16 mouse cellular contexts compared by ENCODE assay signal in genomic region chr4:131749802-131750201, GRCm38 (mm10).
DNase-seq lines count a peak whose midpoint lies in the region; TF ChIP-seq lines count a peak whose summit lies in the region.
"Had no signal": no experiment of that assay in that cellular context is flagged by ENCODE, and none has a peak within 500 bp of the region (broad histone marks: within the 10 kb centered on the region; RNA-seq: fewer than 3 reads in every experiment).

No protein-coding gene starts in this region.

- TF ChIP-seq CTCF in lung, adult 2 months (IDR thresholded peaks at IDR 0.05; ENCODE audit: insufficient read depth, low read length): no peak

- no peaks in the 10 kb centered on the region; the same call in 1 of the 2 replicates for H3K4me1 ChIP-seq in lung, adult 2 months (ENCODE audit: control insufficient read depth, insufficient read depth, low read length)
- H3K4me1 ChIP-seq: heart, embryonic 12.5 days had no signal

- H3K4me3 ChIP-seq in lung, adult 2 months (replicated peaks; ENCODE audit: extremely low read depth, low read depth, low read length): no peak overlapping the region
- H3K4me3 ChIP-seq: embryonic facial prominence, embryonic 13.5 days; forebrain, embryonic 12.5 days; heart, embryonic 12.5 days; hindbrain, embryonic 10.5 days had no signal

- no peak for TF ChIP-seq POLR2A in lung, adult 2 months (IDR thresholded peaks at IDR 0.05; ENCODE audit: borderline replicate concordance, extremely low read depth, low read depth, low read length)

- 79% methylated on average over 6 of the region's 6 CpGs for WGBS in lung, adult 2 months

- peak; percentile 27 for DNase-seq in lung, postnatal 10 days
- DNase-seq in lung, adult 2 months: no peak
- peak; percentile 2 for DNase-seq in 416B (ENCODE audit: low read depth)
- peak; percentile 26 for DNase-seq in A20 (ENCODE audit: low read depth, low spot score)
- peak; percentile 46 for DNase-seq in ZHBTc4 (ENCODE audit: low read depth, low spot score)
- DNase-seq in heart, adult 8-10 months (ENCODE audit: low spot score): no peak
- DNase-seq in frontal cortex, postnatal 10 days (ENCODE audit: low spot score in 2 of 2): no peak
- DNase-seq: adrenal gland, postnatal 10 days; cerebellum, adult 11-12 months; cerebellum, adult 9-10 months; cerebellum, postnatal 25 days; gastrocnemius, postnatal 14 days had no signal

Comparison
In these comparisons a context has a peak if more than half of its experiments do, and no peak if none do; other contexts are left out.
1. DNase-seq: peak in lung, postnatal 10 days (single experiment), 416B (single experiment), A20 (single experiment) and ZHBTc4 (single experiment); none in lung, adult 2 months (single experiment), heart, adult 8-10 months (single experiment) and frontal cortex, postnatal 10 days (0 of 2).